Mouse (Mus musculus): ENCODE data around the gene Fli1.

Gene Fli1

GRCm38 (mm10) chr9:32550541-32550940 is 7.9 kb upstream of the Fli1 start:
- DNase-seq (ENCODE audit: low spot score in 2 of 2): no peak

- DNase-seq (ENCODE audit: low spot score in 2 of 2): no peak
Observed at GRCm38 (mm10) chr9:32549462-32550384, 7.1 kb upstream of the Fli1 start.

GRCm38 (mm10) chr9:32546731-32547130 is 4.1 kb upstream of the Fli1 start:
- no peak for DNase-seq (ENCODE audit: low spot score in 2 of 2)

GRCm38 (mm10) chr9:32544731-32545661 is 2.3 kb upstream of the Fli1 start:
- peak in 1 of 2 experiments; percentile 30 for DNase-seq (ENCODE audit: low spot score in 2 of 2)

GRCm38 (mm10) chr9:32543923-32544575 is 1.4 kb upstream of the Fli1 start:
- DNase-seq (ENCODE audit: low spot score in 2 of 2): no peak

GRCm38 (mm10) chr9:32543040-32543581 is 450 bp upstream of the Fli1 start:
- no peak for DNase-seq (ENCODE audit: low spot score in 2 of 2)

- peak in 1 of 2 experiments; percentile 48 for DNase-seq (ENCODE audit: low spot score in 2 of 2)
Observed at GRCm38 (mm10) chr9:32541223-32541901, 1.3 kb downstream of the Fli1 start.

GRCm38 (mm10) chr9:32540406-32541222 is 2.0 kb downstream of the Fli1 start:
- DNase-seq (ENCODE audit: low spot score in 2 of 2): peak; percentile 48 to 54

- peak in 1 of 2 experiments; percentile 70 for DNase-seq (ENCODE audit: low spot score in 2 of 2)
Observed at GRCm38 (mm10) chr9:32540061-32540405, 2.6 kb downstream of the Fli1 start.

GRCm38 (mm10) chr9:32539321-32539761 is 3.3 kb downstream of the Fli1 start:
- DNase-seq (ENCODE audit: low spot score in 2 of 2): peak in 1 of 2 experiments; percentile 42

- DNase-seq (ENCODE audit: low spot score in 2 of 2): no peak
Observed at GRCm38 (mm10) chr9:32538124-32538523, 4.5 kb downstream of the Fli1 start.

- DNase-seq (ENCODE audit: low spot score in 2 of 2): no peak
Observed at GRCm38 (mm10) chr9:32537706-32538105, 5.0 kb downstream of the Fli1 start.

GRCm38 (mm10) chr9:32535201-32535955 is 7.3 kb downstream of the Fli1 start:
- DNase-seq (ENCODE audit: low spot score in 2 of 2): no peak

GRCm38 (mm10) chr9:32534025-32534615 is 8.5 kb downstream of the Fli1 start:
- no peak for DNase-seq (ENCODE audit: low spot score in 2 of 2)

GRCm38 (mm10) chr9:32531588-32531987 is 11.1 kb downstream of the Fli1 start:
- no peak for DNase-seq (ENCODE audit: low spot score in 2 of 2)

- no peak for DNase-seq (ENCODE audit: low spot score in 2 of 2)
Observed at GRCm38 (mm10) chr9:32530975-32531374, 11.7 kb downstream of the Fli1 start.

- DNase-seq (ENCODE audit: low spot score in 2 of 2): no peak
Observed at GRCm38 (mm10) chr9:32530188-32530587, 12.5 kb downstream of the Fli1 start.

- DNase-seq (ENCODE audit: low spot score in 2 of 2): no peak
Observed at GRCm38 (mm10) chr9:32529594-32529993, 13.1 kb downstream of the Fli1 start.

GRCm38 (mm10) chr9:32527329-32527728 is 15.3 kb downstream of the Fli1 start:
- DNase-seq (ENCODE audit: low spot score in 2 of 2): no peak

Measured in spleen, postnatal 10 days (tissue).